Mouse (Mus musculus) fibroblast of lung, adult 2 months (primary cell): ENCODE measurements around the gene Efna5.

ENCODE experiments used
- DNase-seq: peaks from one replicate; pipeline ENCODE4 v3.0.0-alpha.2; 2011; ENCODE audit warnings: low read depth

Gene Efna5

GRCm38 (mm10) chr17:62694958-62695437 lies 186.1 kb downstream of the Efna5 start:
- no peak for DNase-seq

- no peak for DNase-seq
Measured at GRCm38 (mm10) chr17:62692242-62692641, 188.9 kb downstream of the Efna5 start.

DNA sequence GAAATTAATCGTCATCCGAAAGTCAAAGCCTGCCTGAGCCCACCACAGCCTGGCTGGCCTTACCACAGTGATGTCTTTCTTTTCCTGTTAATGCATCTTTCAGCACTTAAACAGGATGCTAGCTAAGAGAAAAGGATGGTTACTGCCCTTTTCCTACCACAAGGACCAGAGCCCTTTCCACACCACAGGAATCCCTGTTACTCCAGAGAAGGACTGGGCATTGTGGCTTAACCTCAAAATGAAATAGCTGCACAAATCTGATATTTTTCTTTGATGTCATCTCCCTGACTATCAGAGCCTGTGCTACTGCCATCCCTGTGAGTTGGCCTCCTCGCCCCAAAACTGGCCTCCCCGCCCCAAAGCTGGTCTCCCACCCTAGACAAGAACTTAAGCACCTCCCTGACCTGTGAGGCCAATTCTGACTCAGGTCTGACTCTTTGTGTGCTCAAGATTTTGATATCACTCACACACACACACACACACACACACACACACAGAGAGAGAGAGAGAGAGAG lies 189.9 kb downstream of the Efna5 start:
- peak; percentile 11 for DNase-seq

GRCm38 (mm10) chr17:62690256-62690655 lies 190.9 kb downstream of the Efna5 start:
- no peak for DNase-seq

DNA sequence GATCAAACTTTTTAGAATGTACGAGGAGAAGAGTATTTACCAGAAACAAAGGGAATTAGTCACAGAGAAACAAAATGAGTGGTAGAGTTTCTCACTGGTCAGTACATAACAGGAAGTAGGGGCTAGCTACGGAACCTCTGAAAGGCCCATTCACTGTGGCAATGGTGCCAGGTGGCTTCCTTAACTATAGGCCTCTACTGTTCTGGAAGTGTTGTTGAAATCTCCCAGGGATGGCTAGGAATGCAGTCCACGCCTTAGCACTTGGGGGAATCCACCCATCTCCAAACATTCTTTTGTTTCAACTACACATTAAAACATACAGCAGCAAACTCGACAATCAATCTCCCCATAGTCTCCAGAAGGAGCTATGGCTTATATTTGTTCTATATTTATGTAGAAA lies 191.5 kb downstream of the Efna5 start:
- DNase-seq = no peak

- peak; percentile 77 for DNase-seq
Measured at GRCm38 (mm10) chr17:62687369-62687768, 193.7 kb downstream of the Efna5 start.

- no peak for DNase-seq
Measured at GRCm38 (mm10) chr17:62685181-62685580, 195.9 kb downstream of the Efna5 start.

DNA sequence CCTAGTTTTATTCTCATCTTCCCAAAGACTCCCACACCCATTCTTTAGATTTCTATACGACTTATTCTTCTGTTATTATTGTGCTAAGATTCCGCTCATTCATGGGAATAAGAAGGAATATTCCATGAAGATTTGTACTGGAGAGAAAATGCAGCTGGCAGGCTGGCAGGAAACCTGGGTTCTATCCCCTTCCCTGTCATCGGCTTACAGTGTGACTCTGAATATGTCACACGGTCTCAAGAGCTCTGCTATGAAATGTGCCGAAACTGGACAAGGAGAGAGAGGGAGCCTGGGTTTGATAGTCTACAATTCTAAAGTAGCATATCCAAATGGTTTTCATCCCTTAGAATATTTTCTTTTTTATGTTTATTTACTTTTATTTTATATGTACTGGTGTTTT lies 198.0 kb downstream of the Efna5 start:
- DNase-seq = no peak

GRCm38 (mm10) chr17:62681726-62682125 lies 199.4 kb downstream of the Efna5 start:
- peak; percentile 29 for DNase-seq

- DNase-seq = no peak
Measured at GRCm38 (mm10) chr17:62680737-62681136, 200.4 kb downstream of the Efna5 start.

GRCm38 (mm10) chr17:62676832-62677231 lies 204.3 kb downstream of the Efna5 start:
- no peak for DNase-seq

DNA sequence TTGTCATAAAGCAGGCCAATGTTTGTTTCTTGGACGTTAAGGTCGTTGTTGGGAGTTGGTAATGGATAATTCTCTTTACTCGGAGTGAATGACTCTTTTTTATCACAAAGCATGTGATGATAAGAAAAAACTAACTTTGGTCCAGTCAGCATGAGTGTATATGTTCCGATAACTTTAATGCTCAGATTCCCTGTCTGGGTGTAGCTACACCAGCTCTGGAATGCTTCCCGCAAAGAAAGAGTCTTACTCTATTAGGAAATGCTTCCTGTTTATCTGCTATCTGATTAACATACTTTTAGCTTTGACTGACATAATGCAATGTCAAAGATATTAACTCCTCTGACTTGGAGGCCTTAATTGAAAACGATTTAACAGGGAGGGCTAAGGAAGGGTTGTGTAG lies 204.7 kb downstream of the Efna5 start:
- no peak for DNase-seq

- DNase-seq = no peak
Measured at GRCm38 (mm10) chr17:62675811-62676255, 205.3 kb downstream of the Efna5 start.

GRCm38 (mm10) chr17:62672068-62672467 lies 209.0 kb downstream of the Efna5 start:
- DNase-seq = no peak

DNA sequence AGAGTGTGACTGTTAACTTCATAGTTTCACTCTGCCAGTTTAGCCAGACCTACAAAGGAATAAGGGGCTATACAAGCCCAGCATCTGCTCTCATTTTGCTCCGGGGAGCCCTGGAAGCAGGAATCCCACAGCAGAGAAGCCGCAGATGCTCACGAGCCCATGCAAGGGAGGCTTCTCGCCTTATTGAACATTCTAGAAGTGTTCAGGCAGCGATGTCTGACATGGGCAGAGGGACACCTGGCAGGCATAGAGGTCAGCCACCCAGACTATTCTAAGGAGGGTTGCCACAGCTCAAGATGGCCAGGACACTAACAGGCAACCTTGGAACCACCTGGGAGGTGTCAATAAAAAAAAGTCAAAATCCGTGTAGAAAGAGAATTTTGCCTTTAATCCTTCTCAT lies 214.4 kb downstream of the Efna5 start:
- no peak for DNase-seq

DNA sequence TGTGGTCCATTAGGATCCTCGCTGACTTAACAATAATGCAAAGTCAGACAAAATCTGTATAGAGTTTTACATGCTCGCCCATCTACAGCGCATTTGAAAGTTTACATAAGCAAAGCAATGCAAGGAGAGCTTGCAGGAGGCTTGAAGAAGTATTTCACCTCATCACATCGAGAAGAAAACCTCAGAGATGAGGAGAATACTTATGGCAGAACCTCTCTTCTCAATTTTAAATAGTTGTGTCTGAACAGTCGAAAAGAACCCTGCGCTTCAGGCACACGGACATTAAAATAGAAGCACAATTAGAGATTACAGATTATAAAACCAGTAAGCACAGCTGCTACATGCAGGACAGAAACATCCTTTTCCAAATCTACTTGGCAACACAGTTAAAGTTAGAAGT lies 215.3 kb downstream of the Efna5 start:
- DNase-seq = no peak

- DNase-seq = no peak
Measured at GRCm38 (mm10) chr17:62664709-62665108, 216.4 kb downstream of the Efna5 start.

DNA sequence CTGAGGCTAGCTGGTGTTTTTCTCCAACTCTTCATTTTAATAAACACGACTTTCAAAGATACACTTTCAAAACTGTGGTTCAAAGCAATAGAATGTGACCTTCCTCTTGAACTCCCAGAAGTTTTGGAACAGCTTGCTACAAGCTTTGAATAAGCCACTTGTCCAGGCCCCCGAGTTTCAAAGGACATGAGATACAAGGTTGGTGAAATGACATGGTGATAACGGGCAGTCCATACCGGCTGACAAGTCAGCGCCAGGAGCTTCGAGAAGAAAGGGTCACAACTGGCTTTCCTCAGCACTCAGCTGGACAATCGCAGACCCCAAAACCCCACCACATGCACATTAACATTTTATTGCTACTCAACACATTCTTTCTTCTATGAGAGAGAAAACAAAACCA lies 219.3 kb downstream of the Efna5 start:
- DNase-seq = no peak

- no peak for DNase-seq
Measured at GRCm38 (mm10) chr17:62659501-62660175, 221.5 kb downstream of the Efna5 start.

- no peak for DNase-seq
Measured at GRCm38 (mm10) chr17:62657832-62658630, 223.1 kb downstream of the Efna5 start.

- DNase-seq = no peak
Measured at GRCm38 (mm10) chr17:62657051-62657450, 224.1 kb downstream of the Efna5 start.

DNA sequence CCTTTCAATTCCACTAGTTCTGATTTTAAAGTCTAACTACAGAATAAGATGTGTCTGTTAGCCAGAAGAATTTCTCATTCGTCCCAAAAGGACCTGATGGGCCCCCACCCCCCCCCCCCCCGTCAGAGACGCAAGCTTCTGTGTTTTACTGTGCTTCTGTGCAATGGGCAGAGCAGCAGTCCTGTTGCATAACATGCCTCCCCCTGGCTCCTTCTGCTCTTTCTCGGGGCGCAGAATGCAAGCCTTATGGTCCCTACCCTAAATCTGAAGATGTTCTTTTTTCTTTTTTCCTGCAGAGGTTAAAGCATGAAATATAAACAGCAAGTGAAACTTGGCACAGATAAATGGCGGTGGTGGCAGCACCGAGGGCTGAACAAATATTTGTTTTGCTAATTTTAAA lies 224.5 kb downstream of the Efna5 start:
- DNase-seq = no peak

GRCm38 (mm10) chr17:62655819-62656355 lies 225.2 kb downstream of the Efna5 start:
- no peak for DNase-seq
